Mouse (Mus musculus) olfactory bulb, adult 2 months (tissue): ENCODE measurements around the gene Kcnq1.
A peak's percentile ranks its signal among the peaks of the same experiment; 100 is the strongest.

Source experiments
- CTCF ChIP-seq: fragments of 200-500 bp; IDR thresholded peaks from 2 replicates; pipeline ENCODE4 v1.5.1; 2012; ENCODE audit warnings: low read depth, mild to moderate bottlenecking, low read length, moderate library complexity; ENCODE audit not compliant: insufficient read depth
- POLR2A ChIP-seq: fragments of 200-500 bp; IDR thresholded peaks from 2 replicates; pipeline ENCODE4 v1.6.1; 2012; ENCODE audit warnings: mild to moderate bottlenecking, low read depth, low read length, moderate library complexity; ENCODE audit not compliant: insufficient read depth

- TF ChIP-seq CTCF (peak; percentile 42; the same call in 1 of the 2 replicates), POLR2A (no peak)
Observed at GRCm38 (mm10) chr7:143094592-143095553, 11.3 kb upstream of the Kcnq1 start, which contains the start of gene Trpm5.
